Mouse (Mus musculus) megakaryocyte, embryonic 14.5 days (primary cell): ENCODE results near the gene Cldn16.

Experiments used
- FLI1 ChIP-seq: IDR thresholded peaks from 2 replicates; pipeline ENCODE4 v1.6.1; 2012; ENCODE audit warnings: low read length, inconsistent platforms, mixed read lengths
- GATA1 ChIP-seq: IDR thresholded peaks from 3 replicates; pipeline ENCODE4 v1.6.1; 2012; ENCODE audit warnings: mixed read lengths, low read length, inconsistent platforms, borderline replicate concordance

DNA sequence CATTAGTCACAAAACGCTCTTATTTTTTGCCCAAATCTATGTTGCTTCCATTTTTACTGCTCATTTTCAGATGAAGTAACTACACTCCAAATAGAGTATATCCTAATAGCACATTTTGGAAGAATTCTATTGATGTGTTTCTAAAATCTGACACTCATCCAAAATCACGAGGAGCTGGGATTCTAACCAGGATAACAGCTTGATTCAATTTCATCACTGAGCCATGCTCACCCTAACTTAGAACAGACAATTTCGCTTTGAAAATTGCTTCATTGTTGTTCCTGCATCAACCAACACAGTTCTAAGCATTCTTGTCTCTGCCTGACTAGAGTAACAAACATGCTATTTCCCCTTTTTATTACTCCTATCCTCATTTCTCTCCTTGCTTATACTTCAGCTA lies 44.3 kb upstream of the Cldn16 start:
- TF ChIP-seq FLI1 (no peak), GATA1 (no peak)
